Mouse (Mus musculus) WW6 (cell line): ENCODE results near the gene Catsper3.
A peak's percentile ranks its signal among the peaks of the same experiment; 100 is the strongest.

Experiments used
- DNase-seq: peaks from one replicate; pipeline ENCODE4 v3.0.0-alpha.2; 2013; ENCODE audit warnings: low read depth, low spot score

Catsper3 gene

GRCm38 (mm10) chr13:55784268-55784667 is at the start of gene Catsper3:
Gene Catsper3 (plus strand): TSS chr13:55784568.
- DNase-seq: no peak

- no peak for DNase-seq
Measured at GRCm38 (mm10) chr13:55737885-55738284, 46.5 kb upstream of the Catsper3 start.

- no peak for DNase-seq
Measured at GRCm38 (mm10) chr13:55742306-55742705, 42.1 kb upstream of the Catsper3 start.

- no peak for DNase-seq
Measured at GRCm38 (mm10) chr13:55754380-55754779, 30.0 kb upstream of the Catsper3 start.

GRCm38 (mm10) chr13:55756789-55757188 is 27.6 kb upstream of the Catsper3 start:
- no peak for DNase-seq

GRCm38 (mm10) chr13:55757645-55758044 is 26.7 kb upstream of the Catsper3 start:
- peak; percentile 36 for DNase-seq

- no peak for DNase-seq
Measured at GRCm38 (mm10) chr13:55760576-55760975, 23.8 kb upstream of the Catsper3 start.

GRCm38 (mm10) chr13:55761486-55761885 is 22.9 kb upstream of the Catsper3 start:
- DNase-seq: no peak

GRCm38 (mm10) chr13:55774352-55774751 is 10.0 kb upstream of the Catsper3 start:
- DNase-seq: no peak

GRCm38 (mm10) chr13:55775056-55775455 is 9.3 kb upstream of the Catsper3 start:
- no peak for DNase-seq

GRCm38 (mm10) chr13:55786120-55786519 is 1.8 kb downstream of the Catsper3 start:
- DNase-seq: no peak

- no peak for DNase-seq
Measured at GRCm38 (mm10) chr13:55801246-55801645, 16.9 kb downstream of the Catsper3 start.

GRCm38 (mm10) chr13:55803973-55804372 is 19.6 kb downstream of the Catsper3 start:
- no peak for DNase-seq

GRCm38 (mm10) chr13:55809041-55809623 is 24.8 kb downstream of the Catsper3 start:
- DNase-seq: no peak

- no peak for DNase-seq
Measured at GRCm38 (mm10) chr13:55809707-55810106, 25.3 kb downstream of the Catsper3 start.

GRCm38 (mm10) chr13:55810947-55811346 is 26.6 kb downstream of the Catsper3 start:
- no peak for DNase-seq

GRCm38 (mm10) chr13:55813490-55814016 is 29.2 kb downstream of the Catsper3 start:
- DNase-seq: no peak

GRCm38 (mm10) chr13:55814834-55815233 is 30.5 kb downstream of the Catsper3 start:
- DNase-seq: no peak

- no peak for DNase-seq
Measured at GRCm38 (mm10) chr13:55822499-55822898, 38.1 kb downstream of the Catsper3 start.

- no peak for DNase-seq
Measured at GRCm38 (mm10) chr13:55824151-55824945, 40.0 kb downstream of the Catsper3 start.

GRCm38 (mm10) chr13:55825245-55825681 is 40.9 kb downstream of the Catsper3 start:
- DNase-seq: no peak

- DNase-seq: no peak
Measured at GRCm38 (mm10) chr13:55826008-55826671, 41.8 kb downstream of the Catsper3 start.
